Mouse (Mus musculus) limb, embryonic 13.5 days (tissue): ENCODE data around the gene Ttpal. TPM values are rescaled to one million over a fixed set of nuclear protein-coding genes. Genes with fewer than 3 reads are reported as not detected.

ENCODE experiments used
- ATAC-seq: fragments of 200-750 bp; cut with Nextera tagmentation; 2 replicates; pipeline ENCODE4 v1.8.0; 2017; ENCODE audit warnings: low read depth, moderate number of reproducible peaks, moderate TSS enrichment; ENCODE audit not compliant: low FRiP score
- H3K27ac ChIP-seq: fragments of 300-500 bp; sonication (generic); 2 replicates; pipeline ENCODE4 v1.5.1; 2015; ENCODE audit warnings: inconsistent platforms, mild to moderate bottlenecking, moderate library complexity
- H3K27me3 ChIP-seq: fragments of 300-500 bp; sonication (generic); 2 replicates; pipeline ENCODE4 v1.6.1; 2015; ENCODE audit warnings: mild to moderate bottlenecking, inconsistent platforms
- H3K36me3 ChIP-seq: fragments of 300-500 bp; sonication (generic); 2 replicates; pipeline ENCODE4 v1.6.1; 2015; ENCODE audit warnings: inconsistent platforms, mild to moderate bottlenecking, moderate library complexity
- H3K4me1 ChIP-seq: fragments of 300-500 bp; sonication (generic); 2 replicates; pipeline ENCODE4 v1.6.1; 2015; ENCODE audit warnings: inconsistent platforms
- H3K4me2 ChIP-seq: fragments of 300-500 bp; sonication (generic); replicated peaks from 2 replicates; pipeline ENCODE4 v1.6.1; 2015; ENCODE audit warnings: inconsistent platforms, mild to moderate bottlenecking, moderate library complexity
- H3K4me3 ChIP-seq: fragments of 300-500 bp; sonication (generic); 2 replicates; pipeline ENCODE4 v1.5.1; 2015; ENCODE audit warnings: moderate library complexity, mild to moderate bottlenecking, inconsistent platforms
- H3K9ac ChIP-seq: fragments of 300-500 bp; sonication (generic); 2 replicates; pipeline ENCODE4 v1.6.1; 2015; ENCODE audit warnings: mild to moderate bottlenecking, inconsistent platforms
- H3K9me3 ChIP-seq: fragments of 300-500 bp; sonication (generic); 2 replicates; pipeline ENCODE4 v1.6.1; 2016; ENCODE audit warnings: inconsistent platforms
- WGBS: fragments of 180-500 bp; shearing (Covaris S2); methylation state at CpG from one replicate; pipeline ENCODE4 v1.1.7; 2015; 5-methylcytosine and 5-hydroxymethylcytosine counted together
- polyA plus RNA-seq: library from polyadenylated mRNA; unstranded; fragments of >200 nt; fragmentation: Nextera tagmentation; extraction: Ambion mirVana; gene quantifications from 2 replicates; pipeline ENCODE4 v1.2.1, GENCODE M21; 2015

Ttpal gene
- polyA plus RNA-seq, 1 experiment from 2014 or later, result 45.1 TPM

GRCm38 (mm10) chr2:163577986-163578385, 24.1 kb upstream of the Ttpal start:
- no peaks in the 10 kb centered on the region for H3K9me3 ChIP-seq
- no peak overlapping the region for H3K27ac ChIP-seq
- no peaks in the 10 kb centered on the region for H3K4me1 ChIP-seq
- no peaks in the 10 kb centered on the region for H3K36me3 ChIP-seq
- H3K4me3 ChIP-seq, result no peak overlapping the region
- WGBS, result 82% methylated on average over 2 of the region's 2 CpGs
- no peak overlapping the region for H3K4me2 ChIP-seq
- no peaks in the 10 kb centered on the region for H3K27me3 ChIP-seq
- no peak for ATAC-seq
- no peak overlapping the region for H3K9ac ChIP-seq

DNA sequence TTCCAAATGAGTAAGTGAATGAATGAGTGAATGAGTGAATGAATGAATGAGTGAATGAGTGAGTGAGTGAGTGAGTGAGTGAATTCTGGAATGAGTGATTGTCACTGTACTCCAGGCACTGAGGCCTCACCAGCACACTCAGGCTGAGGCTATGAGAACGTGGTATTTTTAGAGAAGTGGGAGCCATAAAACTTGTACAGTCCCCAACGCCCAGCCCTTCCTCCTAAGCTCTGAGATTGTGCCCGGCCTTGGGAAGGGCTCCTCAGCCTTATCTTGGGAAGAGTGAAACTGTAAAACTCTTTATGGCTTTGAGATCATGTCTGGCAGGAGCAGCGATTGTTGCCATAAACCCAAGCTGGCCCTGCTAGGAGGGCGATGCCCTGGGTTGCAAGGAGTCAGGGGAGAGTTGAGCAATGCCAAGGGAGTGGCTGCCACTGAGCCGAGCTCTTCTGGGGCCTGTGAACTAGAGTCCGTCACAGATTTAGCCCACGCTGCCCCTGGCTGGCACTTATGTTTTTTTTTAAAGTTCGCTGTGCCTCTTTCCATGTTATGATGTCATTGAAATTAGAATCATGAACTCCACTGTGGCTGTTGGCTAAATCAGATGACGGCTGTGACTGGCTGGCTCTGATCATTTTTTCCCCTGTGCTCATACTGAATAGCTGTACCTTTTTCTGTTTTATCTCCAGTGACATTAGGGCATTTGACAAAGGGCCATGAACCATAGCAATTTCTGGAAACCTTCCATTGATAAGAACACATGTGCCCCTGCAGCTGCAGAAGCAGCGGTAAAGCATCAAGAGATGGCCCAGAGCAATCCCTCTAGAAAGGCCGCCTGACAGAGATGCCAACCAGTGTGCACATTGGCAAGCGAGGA, 21.8 kb upstream of the Ttpal start:
- Histone ChIP-seq H3K27me3 (no peaks in the 10 kb centered on the region), H3K36me3 (no peaks in the 10 kb centered on the region), H3K4me2 (no peak overlapping the region), H3K4me1 (no peaks in the 10 kb centered on the region), H3K9me3 (no peaks in the 10 kb centered on the region), H3K4me3 (no peak overlapping the region), H3K27ac (no peak overlapping the region), H3K9ac (no peak overlapping the region)
- 66% methylated on average over 13 of the region's 13 CpGs for WGBS
- ATAC-seq, result no peak

- WGBS, result 94% methylated on average over 10 of the region's 10 CpGs
- no peak overlapping the region for H3K9ac ChIP-seq
These were observed 18.7 kb upstream of the Ttpal start for GRCm38 (mm10) chr2:163583226-163584087.

GRCm38 (mm10) chr2:163584088-163584426, 18.1 kb upstream of the Ttpal start:
- 81% methylated on average over 10 of the region's 10 CpGs for WGBS
- Histone ChIP-seq H3K9ac (no peak overlapping the region), H3K27ac (no peak overlapping the region), H3K27me3 (no peaks in the 10 kb centered on the region), H3K36me3 (no peaks in the 10 kb centered on the region), H3K4me3 (no peak overlapping the region), H3K9me3 (no peaks in the 10 kb centered on the region), H3K4me2 (no peak overlapping the region), H3K4me1 (no peaks in the 10 kb centered on the region)
- ATAC-seq, result no peak

More at GRCm38 (mm10) chr2:163583226-163584087, 18.7 kb upstream of the Ttpal start:
- Histone ChIP-seq H3K36me3 (no peaks in the 10 kb centered on the region), H3K4me1 (no peaks in the 10 kb centered on the region), H3K27ac (no peak overlapping the region), H3K4me2 (no peak overlapping the region), H3K4me3 (no peak overlapping the region), H3K9me3 (no peaks in the 10 kb centered on the region), H3K27me3 (no peaks in the 10 kb centered on the region)
- ATAC-seq, result no peak

GRCm38 (mm10) chr2:163586384-163587261, 15.5 kb upstream of the Ttpal start:
- no peak overlapping the region for H3K27ac ChIP-seq
- H3K27me3 ChIP-seq, result no peaks in the 10 kb centered on the region
- H3K4me3 ChIP-seq, result no peak overlapping the region
- H3K9me3 ChIP-seq, result no peaks in the 10 kb centered on the region
- 0 out of 2 replicates have a peak, but pooled peaks cover 3% of the 10 kb centered on the region for H3K4me1 ChIP-seq
- no peak overlapping the region for H3K4me2 ChIP-seq
- ATAC-seq, result no peak
- H3K36me3 ChIP-seq, result no peaks in the 10 kb centered on the region
- 45% methylated on average over 19 of the region's 19 CpGs for WGBS
- H3K9ac ChIP-seq, result no peak overlapping the region

DNA sequence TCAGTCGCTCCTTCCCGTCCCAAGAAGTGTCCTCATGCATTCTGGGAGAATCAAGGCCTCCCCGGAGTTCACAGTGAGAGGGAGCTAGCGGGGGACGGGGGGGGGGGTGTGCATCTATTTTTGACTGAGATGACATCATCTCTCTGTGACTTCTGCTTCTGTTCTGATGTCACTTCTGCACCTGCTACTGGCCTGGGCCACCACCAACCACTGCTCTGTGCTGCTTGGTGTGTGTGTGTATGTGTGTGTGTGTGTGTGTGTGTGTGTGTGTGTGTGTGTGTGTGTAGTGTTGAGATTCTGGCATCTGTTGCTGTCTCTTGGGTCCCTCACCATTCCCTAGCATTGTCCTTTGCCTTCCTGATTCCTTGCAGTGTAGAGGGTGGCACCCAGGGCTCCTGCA, 14.6 kb upstream of the Ttpal start:
- 73% methylated on average over 5 of the region's 5 CpGs for WGBS
- Histone ChIP-seq H3K27ac (no peak overlapping the region), H3K36me3 (no peaks in the 10 kb centered on the region)

GRCm38 (mm10) chr2:163590211-163590610, 11.9 kb upstream of the Ttpal start:
- no peak for ATAC-seq

More for the DNA sequence above, 14.6 kb upstream of the Ttpal start:
- Histone ChIP-seq H3K9me3 (no peaks in the 10 kb centered on the region), H3K27me3 (no peaks in the 10 kb centered on the region), H3K4me2 (no peak overlapping the region), H3K9ac (no peak overlapping the region), H3K4me3 (no peak overlapping the region), H3K4me1 (0 out of 2 replicates have a peak, but pooled peaks cover 3% of the 10 kb centered on the region)
- no peak for ATAC-seq

GRCm38 (mm10) chr2:163590996-163591395, 11.1 kb upstream of the Ttpal start:
- no peak overlapping the region for H3K4me2 ChIP-seq
- no peak overlapping the region for H3K4me3 ChIP-seq
- H3K4me1 ChIP-seq, result 0 out of 2 replicates have a peak, but pooled peaks cover 3% of the 10 kb centered on the region
- H3K9me3 ChIP-seq, result no peaks in the 10 kb centered on the region
- no peaks in the 10 kb centered on the region for H3K36me3 ChIP-seq
- no peak overlapping the region for H3K9ac ChIP-seq
- ATAC-seq, result no peak
- no peak overlapping the region for H3K27ac ChIP-seq
- H3K27me3 ChIP-seq, result no peaks in the 10 kb centered on the region
- WGBS, result 53% methylated on average over 5 of the region's 5 CpGs

More at GRCm38 (mm10) chr2:163590211-163590610, 11.9 kb upstream of the Ttpal start:
- no peak overlapping the region for H3K4me2 ChIP-seq
- no peak overlapping the region for H3K4me3 ChIP-seq
- 58% methylated on average over 12 of the region's 12 CpGs for WGBS
- H3K9ac ChIP-seq, result no peak overlapping the region
- 0 out of 2 replicates have a peak, but pooled peaks cover 3% of the 10 kb centered on the region for H3K4me1 ChIP-seq
- no peaks in the 10 kb centered on the region for H3K36me3 ChIP-seq
- H3K27me3 ChIP-seq, result no peaks in the 10 kb centered on the region
- no peaks in the 10 kb centered on the region for H3K9me3 ChIP-seq
- no peak overlapping the region for H3K27ac ChIP-seq

DNA sequence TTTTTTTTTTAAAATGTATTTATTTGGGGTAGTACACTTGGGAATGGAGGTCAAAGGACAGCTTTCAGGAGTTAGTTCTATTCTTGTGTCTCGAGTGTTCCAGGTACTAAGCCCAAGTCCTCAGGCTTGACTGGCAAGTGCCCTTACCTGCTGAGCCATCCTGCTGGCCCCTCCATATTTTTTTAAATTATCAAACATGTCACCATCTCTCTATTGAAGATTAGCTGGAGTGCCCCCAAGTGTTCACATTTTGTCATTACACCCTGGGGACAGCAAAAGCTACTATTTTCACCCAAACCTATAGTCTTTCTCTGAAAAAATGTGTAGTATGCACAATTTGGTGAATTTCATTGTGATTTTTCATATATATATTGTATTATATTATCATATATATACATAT, 10.0 kb upstream of the Ttpal start:
- Histone ChIP-seq H3K9ac (no peak overlapping the region), H3K36me3 (no peaks in the 10 kb centered on the region), H3K4me1 (0 out of 2 replicates have a peak, but pooled peaks cover 3% of the 10 kb centered on the region), H3K9me3 (no peaks in the 10 kb centered on the region), H3K4me2 (no peak overlapping the region), H3K27me3 (no peaks in the 10 kb centered on the region), H3K4me3 (no peak overlapping the region), H3K27ac (no peak overlapping the region)
- 83% methylated on average over 1 of the region's 1 CpGs for WGBS
- no peak for ATAC-seq

DNA sequence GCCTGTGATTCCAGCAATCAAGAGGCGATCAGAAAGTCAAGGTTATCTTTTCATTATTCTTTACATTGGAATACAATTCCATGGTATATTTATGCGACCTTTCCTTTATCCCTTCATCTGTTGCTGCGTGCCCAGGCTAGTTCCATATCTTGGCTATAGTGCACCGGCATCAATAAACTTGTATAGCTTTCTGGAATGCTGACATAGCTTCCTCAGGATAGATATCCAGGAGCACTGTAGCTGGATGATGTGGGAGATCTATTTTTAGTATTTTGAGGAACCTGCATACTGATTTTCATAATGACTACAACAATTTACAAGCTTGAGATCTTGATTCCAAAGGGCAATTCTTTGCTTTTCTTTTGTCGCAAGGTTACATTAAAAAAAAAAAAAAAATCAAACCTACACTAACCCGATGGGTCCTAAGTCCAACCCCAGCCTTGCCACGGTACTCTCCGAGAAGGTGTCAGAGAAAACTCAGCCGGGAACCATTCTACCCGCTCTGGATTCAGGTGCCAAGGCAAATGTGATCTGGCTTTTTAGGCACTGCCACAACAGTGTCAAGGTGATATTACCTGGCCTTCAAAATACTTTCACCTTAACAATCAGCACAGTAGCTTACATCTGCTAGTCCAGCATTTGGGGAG, 8.4 kb upstream of the Ttpal start:
- Histone ChIP-seq H3K36me3 (no peaks in the 10 kb centered on the region), H3K4me3 (no peak overlapping the region), H3K27ac (no peak overlapping the region), H3K27me3 (no peaks in the 10 kb centered on the region), H3K4me2 (no peak overlapping the region), H3K9me3 (no peaks in the 10 kb centered on the region), H3K9ac (no peak overlapping the region), H3K4me1 (0 out of 2 replicates have a peak, but pooled peaks cover 3% of the 10 kb centered on the region)
- WGBS, result 85% methylated on average over 10 of the region's 10 CpGs
- no peak for ATAC-seq

GRCm38 (mm10) chr2:163595119-163595518, 7.0 kb upstream of the Ttpal start:
- no peak overlapping the region for H3K4me2 ChIP-seq
- H3K27ac ChIP-seq, result no peak overlapping the region
- no peaks in the 10 kb centered on the region for H3K36me3 ChIP-seq
- H3K4me1 ChIP-seq, result 0 out of 2 replicates have a peak, but pooled peaks cover 3% of the 10 kb centered on the region
- H3K9me3 ChIP-seq, result no peaks in the 10 kb centered on the region
- H3K27me3 ChIP-seq, result no peaks in the 10 kb centered on the region
- no peak overlapping the region for H3K4me3 ChIP-seq
- no peak overlapping the region for H3K9ac ChIP-seq
- no peak for ATAC-seq
- 17% methylated on average over 2 of the region's 2 CpGs for WGBS
